Mouse (Mus musculus): ENCODE measurements at regions not wholly inside any gene's neighbourhood (a gene's known extent, or its start where the extent isn't known, plus 50 kb on each side); places are given as distances from the start of the nearest gene placed in this dataset.

DNA sequence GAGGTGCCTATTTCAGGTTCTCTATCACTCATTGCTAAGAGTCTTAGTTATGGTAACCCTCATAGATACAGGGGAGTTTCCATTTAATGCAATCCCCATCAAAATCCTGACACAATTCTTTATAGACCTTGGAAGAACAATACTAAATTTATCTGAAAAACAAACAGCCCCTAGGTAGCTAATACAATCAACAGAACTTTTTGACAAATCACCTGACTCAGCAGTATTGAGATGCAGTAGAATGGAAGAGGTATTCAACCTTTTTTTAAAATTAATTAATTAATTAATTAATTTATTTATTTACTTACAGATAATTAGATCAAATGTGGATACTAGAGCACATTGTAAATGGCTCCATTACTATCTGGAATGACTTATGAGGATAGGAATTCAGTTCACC lies 643.5 kb upstream of the Gm38303 start:
- no peak overlapping the region for H3K27ac ChIP-seq (ENCODE audit: control insufficient read depth, low read depth, low read length)
- H3K27me3 ChIP-seq (ENCODE audit: control insufficient read depth in 1 of 2, insufficient read depth in 2 of 2, low read length in 2 of 2), result no peaks in the 10 kb centered on the region
- no peak for TF ChIP-seq RCOR1 (IDR thresholded peaks at IDR 0.05; ENCODE audit: low read depth, low read length)
- no peak for TF ChIP-seq TAL1 (IDR thresholded peaks at IDR 0.05; ENCODE audit: low read length)
- no peak for TF ChIP-seq UBTF (IDR thresholded peaks at IDR 0.05; ENCODE audit: borderline replicate concordance, insufficient read depth, low read depth, low read length)
- TF ChIP-seq USF2 (IDR thresholded peaks at IDR 0.05; ENCODE audit: borderline replicate concordance in 1 of 2, insufficient read depth in 1 of 2, low read depth in 1 of 2, low read length in 2 of 2), result no peak
- TF ChIP-seq SIN3A (IDR thresholded peaks at IDR 0.05; ENCODE audit: low read length), result no peak
- TF ChIP-seq E2F4 (IDR thresholded peaks at IDR 0.05; ENCODE audit: borderline replicate concordance, low read depth, low read length), result no peak
- no peak for TF ChIP-seq BHLHE40 (IDR thresholded peaks at IDR 0.05; ENCODE audit: borderline replicate concordance, low read depth, low read length)
- no peak for TF ChIP-seq POLR2AphosphoS5 (IDR thresholded peaks at IDR 0.05; ENCODE audit: borderline replicate concordance, low read depth, low read length)
- no peak for TF ChIP-seq CHD2 (IDR thresholded peaks at IDR 0.05; ENCODE audit: low read length)
- no peak for TF ChIP-seq MYB (IDR thresholded peaks at IDR 0.05; ENCODE audit: low read depth, low read length)
- TF ChIP-seq MAZ (IDR thresholded peaks at IDR 0.05; ENCODE audit: low read depth, low read length), result no peak
- TF ChIP-seq TBP (IDR thresholded peaks at IDR 0.05; ENCODE audit: low read depth, low read length), result no peak
- no peak for TF ChIP-seq SMC3 (IDR thresholded peaks at IDR 0.05; ENCODE audit: low read depth, low read length)
- no peak for TF ChIP-seq USF1 (IDR thresholded peaks at IDR 0.05; ENCODE audit: low read depth, low read length)
- TF ChIP-seq ZKSCAN1 (IDR thresholded peaks at IDR 0.05; ENCODE audit: low read depth, low read length), result no peak
- no peak for TF ChIP-seq ZMIZ1 (IDR thresholded peaks at IDR 0.05; ENCODE audit: low read depth, low read length)
- no peak for TF ChIP-seq GATA1 (IDR thresholded peaks at IDR 0.05; ENCODE audit: low read depth, low read length)
- no peak; the same call in 1 of the 2 replicates for TF ChIP-seq MAFK (IDR thresholded peaks at IDR 0.05; ENCODE audit: borderline replicate concordance, low read depth, low read length)

DNA sequence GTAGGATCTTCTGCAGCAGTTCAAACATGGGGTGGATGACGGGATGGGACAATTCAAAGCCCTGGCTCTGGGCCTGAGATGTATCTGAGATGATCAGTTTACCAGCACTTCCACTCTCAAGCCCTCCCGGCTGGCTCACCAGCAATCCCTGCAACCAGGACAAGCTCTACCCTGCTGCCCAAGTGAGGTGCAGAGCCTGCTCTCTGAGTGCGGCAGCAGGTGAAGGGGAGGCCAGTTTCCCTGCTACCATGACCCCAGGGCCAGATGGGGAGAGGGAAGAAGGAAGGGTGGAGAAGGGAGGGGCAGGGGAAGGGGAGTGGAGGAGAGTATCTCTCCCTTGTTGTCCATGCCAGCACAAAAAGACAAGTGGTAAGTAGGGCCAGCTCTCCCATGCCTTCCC lies 638.9 kb upstream of the Gm38303 start:
- no peak overlapping the region for H3K27ac ChIP-seq (ENCODE audit: control insufficient read depth, low read depth, low read length)
- H3K79me2 ChIP-seq (ENCODE audit: control insufficient read depth, insufficient read depth, low read length, poor library complexity), result no peaks in the 10 kb centered on the region
- H3K27me3 ChIP-seq (ENCODE audit: control insufficient read depth in 1 of 2, insufficient read depth in 2 of 2, low read length in 2 of 2), result no peaks in the 10 kb centered on the region
- H3K9me3 ChIP-seq (replicated peaks; ENCODE audit: insufficient read depth, low read length), result no peaks in the 10 kb centered on the region
- no peak overlapping the region for H3K9ac ChIP-seq (ENCODE audit: control insufficient read depth, low read depth, low read length, poor library complexity, severe bottlenecking)
- H3K4me1 ChIP-seq (ENCODE audit: control insufficient read depth in 1 of 2, insufficient read depth in 2 of 2, low read length in 2 of 2), result no peaks in the 10 kb centered on the region
- H3K36me3 ChIP-seq (ENCODE audit: control insufficient read depth in 1 of 2, insufficient read depth in 2 of 2, low read length in 2 of 2), result no peaks in the 10 kb centered on the region
- TF ChIP-seq ELF1 (IDR thresholded peaks at IDR 0.05; ENCODE audit: low read depth, low read length) (no peak), MAZ (IDR thresholded peaks at IDR 0.05; ENCODE audit: low read depth, low read length) (no peak), BHLHE40 (IDR thresholded peaks at IDR 0.05; ENCODE audit: borderline replicate concordance, low read depth, low read length) (no peak), RAD21 (IDR thresholded peaks at IDR 0.05; ENCODE audit: low read depth, low read length) (no peak), E2F4 (IDR thresholded peaks at IDR 0.05; ENCODE audit: borderline replicate concordance, low read depth, low read length) (no peak), MEF2A (IDR thresholded peaks at IDR 0.05; ENCODE audit: extremely low read depth, insufficient replicate concordance, low read depth, low read length, poor library complexity, severe bottlenecking) (no peak), MYC (IDR thresholded peaks at IDR 0.05; ENCODE audit: low read depth, low read length) (no peak)
- no peak overlapping the region for H3K4me3 ChIP-seq (ENCODE audit: control insufficient read depth in 1 of 2, insufficient read depth in 1 of 2, low read depth in 2 of 2, low read length in 2 of 2)
- DNase-seq (ENCODE audit: low read depth, low spot score), result no peak

More for the DNA sequence above, 643.5 kb upstream of the Gm38303 start:
- Histone ChIP-seq H3K9ac (ENCODE audit: control insufficient read depth, low read depth, low read length, poor library complexity, severe bottlenecking) (no peak overlapping the region), H3K9me3 (replicated peaks; ENCODE audit: insufficient read depth, low read length) (no peaks in the 10 kb centered on the region), H3K36me3 (ENCODE audit: control insufficient read depth in 1 of 2, insufficient read depth in 2 of 2, low read length in 2 of 2) (no peaks in the 10 kb centered on the region), H3K4me3 (ENCODE audit: control insufficient read depth in 1 of 2, insufficient read depth in 1 of 2, low read depth in 2 of 2, low read length in 2 of 2) (no peak overlapping the region), H3K4me1 (ENCODE audit: control insufficient read depth in 1 of 2, insufficient read depth in 2 of 2, low read length in 2 of 2) (no peaks in the 10 kb centered on the region), H3K79me2 (ENCODE audit: control insufficient read depth, insufficient read depth, low read length, poor library complexity) (no peaks in the 10 kb centered on the region)
- no peak for DNase-seq (ENCODE audit: low read depth, low spot score)

Measured in MEL (cell line).